Mouse (Mus musculus) lung, postnatal 0 days (tissue): ENCODE results near the gene Muc1.

ENCODE experiments used
- CTCF ChIP-seq: IDR thresholded peaks from 2 replicates; pipeline ENCODE4 v1.5.1; 2016; ENCODE audit warnings: antibody characterized with exemption, mild to moderate bottlenecking
- EP300 ChIP-seq: IDR thresholded peaks from 2 replicates; pipeline ENCODE4 v1.6.1; 2016; ENCODE audit warnings: antibody characterized with exemption, mild to moderate bottlenecking, control low read depth

GRCm38 (mm10) chr3:89228836-89229235 lies at the start of gene Muc1:
- no peak for TF ChIP-seq CTCF
- no peak for TF ChIP-seq EP300
